8 mouse cellular contexts compared by ENCODE assay signal in genomic region chr1:36444471-36445464, GRCm38 (mm10). TPM values are rescaled to one million over a fixed set of nuclear protein-coding genes. Genes with fewer than 3 reads are reported as not detected.
DNase-seq lines count a peak whose midpoint lies in the region; ATAC-seq and TF ChIP-seq lines count a peak whose summit lies in the region.

TSS of gene Lman2l (minus strand) at chr1:36445271.

- peak; percentile 81 for TF ChIP-seq POLR2A in CH12.LX (IDR thresholded peaks at IDR 0.05; ENCODE audit: low read depth, low read length)

- peak in 1 of 2 experiments; percentile 7; a peak in 1 of 4 replicates for TF ChIP-seq CTCF in CH12.LX (conservative IDR thresholded peaks at IDR 0.05 in 1 of 2, IDR thresholded peaks at IDR 0.05 in 1 of 2; ENCODE audit: low read depth in 2 of 2, low read length in 2 of 2)

- no peak for TF ChIP-seq RAD21 in CH12.LX (IDR thresholded peaks at IDR 0.05; ENCODE audit: low read depth, low read length)

- peak within 1 kb of the TSS; percentile 69 to 97 (median 91) for H3K4me3 ChIP-seq in CH12.LX (replicated peaks in 1 of 3; ENCODE audit: low read depth in 2 of 3, low read length in 2 of 3, poor library complexity in 1 of 3)
- peak within 1 kb of the TSS; percentile 54 for H3K4me3 ChIP-seq in forebrain, embryonic 11.5 days (ENCODE audit: low read depth, low read length)
- H3K4me3 ChIP-seq in heart, embryonic 16.5 days (ENCODE audit: low read length) = peak within 1 kb of the TSS; percentile 92
- H3K4me3 ChIP-seq in liver, embryonic 15.5 days (replicated peaks) = peak within 1 kb of the TSS; percentile 96
- H3K4me3 ChIP-seq in neural tube, embryonic 12.5 days = peak within 1 kb of the TSS; percentile 74

- no peaks in the 10 kb centered on the region for H3K27me3 ChIP-seq in CH12.LX (replicated peaks)
- H3K27me3 ChIP-seq in forebrain, embryonic 11.5 days (ENCODE audit: control insufficient read depth, insufficient read depth, low read length) = no peaks in the 10 kb centered on the region
- H3K27me3 ChIP-seq in heart, embryonic 16.5 days (ENCODE audit: control insufficient read depth, insufficient read depth, low read length) = no peaks in the 10 kb centered on the region
- H3K27me3 ChIP-seq in liver, embryonic 15.5 days = no peaks in the 10 kb centered on the region
- no peaks in the 10 kb centered on the region for H3K27me3 ChIP-seq in neural tube, embryonic 12.5 days (replicated peaks)

- H3K79me2 ChIP-seq in CH12.LX (replicated peaks; ENCODE audit: control insufficient read depth, extremely low read depth, insufficient read depth, poor library complexity, severe bottlenecking) = no peaks in the 10 kb centered on the region; the same call in 1 of the 2 replicates

- in situ Hi-C loops in CH12.LX (cut with MboI; ENCODE audit: low pct_ligation_motif_present, low pct_unique_long_range_greater_than_20kb, low sequenced_read_pairs) = no loop called here

- peaks cover 5% of the 10 kb centered on the region for H3K9me3 ChIP-seq in CH12.LX (replicated peaks; ENCODE audit: low read length)
- H3K9me3 ChIP-seq in forebrain, embryonic 11.5 days (ENCODE audit: control insufficient read depth, low read length) = no peaks in the 10 kb centered on the region
- no peaks in the 10 kb centered on the region for H3K9me3 ChIP-seq in heart, embryonic 16.5 days (replicated peaks; ENCODE audit: control insufficient read depth, low read length)
- H3K9me3 ChIP-seq in liver, embryonic 15.5 days (replicated peaks) = no peaks in the 10 kb centered on the region
- H3K9me3 ChIP-seq in neural tube, embryonic 12.5 days = no peaks in the 10 kb centered on the region

- dilution Hi-C loops in CH12.LX (cut with MboI; ENCODE audit: extremely low pct_ligation_motif_present, extremely low pct_unique_long_range_greater_than_20kb, low sequenced_read_pairs) = no loop called here

- peaks cover 6 to 21% of the 10 kb centered on the region in 2 experiments for H3K4me1 ChIP-seq in CH12.LX (ENCODE audit: control insufficient read depth in 1 of 2, insufficient read depth in 2 of 2)
- no peaks in the 10 kb centered on the region for H3K4me1 ChIP-seq in forebrain, embryonic 11.5 days (replicated peaks; ENCODE audit: control insufficient read depth, insufficient read depth, low read length)
- peaks cover 9% of the 10 kb centered on the region for H3K4me1 ChIP-seq in heart, embryonic 16.5 days (ENCODE audit: control insufficient read depth, insufficient read depth, low read length)
- peaks cover 12% of the 10 kb centered on the region for H3K4me1 ChIP-seq in liver, embryonic 15.5 days (replicated peaks)
- H3K4me1 ChIP-seq in neural tube, embryonic 12.5 days = 0 out of 2 replicates have a peak, but pooled peaks cover 5% of the 10 kb centered on the region

- DNase-seq in CH12.LX (ENCODE audit: extremely low read depth) = peak; percentile 97
- DNase-seq in c-Kit-positive CD71-positive TER-119-negative erythroid progenitor cells, embryonic 14.5 days (ENCODE audit: low read depth) = peak; percentile 93
- DNase-seq in forebrain, embryonic 11.5 days (ENCODE audit: low spot score) = peak; percentile 97
- peak; percentile 98 to 99 for DNase-seq in kidney, postnatal 36 days
- DNase-seq in telencephalon, adult 2 months (ENCODE audit: low read depth, low spot score) = peak; percentile 95

- H3K9ac ChIP-seq in CH12.LX (ENCODE audit: insufficient read depth, low read depth) = peak within 1 kb of the TSS; percentile 70
- peak within 1 kb of the TSS; percentile 71 for H3K9ac ChIP-seq in forebrain, embryonic 11.5 days (ENCODE audit: low read length)
- H3K9ac ChIP-seq in heart, embryonic 16.5 days (ENCODE audit: low read length) = peak within 1 kb of the TSS; percentile 87
- peak within 1 kb of the TSS; percentile 81 for H3K9ac ChIP-seq in liver, embryonic 15.5 days
- H3K9ac ChIP-seq in neural tube, embryonic 12.5 days = peak within 1 kb of the TSS; percentile 74

- no peak for TF ChIP-seq EP300 in CH12.LX (IDR thresholded peaks at IDR 0.05; ENCODE audit: low read length)

- 1% methylated on average over 57 of the region's 57 CpGs for WGBS in forebrain, embryonic 11.5 days
- WGBS in heart, embryonic 16.5 days = under 1% methylated on average over 54 of the region's 57 CpGs
- under 1% methylated on average over 57 of the region's 57 CpGs for WGBS in liver, embryonic 15.5 days (ENCODE audit: insufficient replicate concordance)
- WGBS in neural tube, embryonic 12.5 days = 1% methylated on average over 57 of the region's 57 CpGs

- ATAC-seq in forebrain, embryonic 11.5 days (replicated peaks; ENCODE audit: low FRiP score) = peak; percentile 99
- ATAC-seq in heart, embryonic 16.5 days (replicated peaks; ENCODE audit: extremely low read depth, insufficient read depth, low FRiP score) = peak; percentile 99
- peak; percentile 99 for ATAC-seq in liver, embryonic 15.5 days (ENCODE audit: insufficient read depth)
- ATAC-seq in neural tube, embryonic 12.5 days (ENCODE audit: low FRiP score, low read depth) = peak; percentile 99

- H3K36me3 ChIP-seq in CH12.LX (replicated peaks in 1 of 2; ENCODE audit: control insufficient read depth in 1 of 2, insufficient read depth in 1 of 2, low read length in 1 of 2) = peaks cover 5 to 31% of the 10 kb centered on the region in 2 experiments
- H3K36me3 ChIP-seq in forebrain, embryonic 11.5 days (ENCODE audit: control insufficient read depth, insufficient read depth, low read length) = no peaks in the 10 kb centered on the region
- H3K36me3 ChIP-seq in heart, embryonic 16.5 days (ENCODE audit: control insufficient read depth, insufficient read depth) = peaks cover 13% of the 10 kb centered on the region
- H3K36me3 ChIP-seq in liver, embryonic 15.5 days (replicated peaks) = no peaks in the 10 kb centered on the region; the same call in 1 of the 2 replicates
- H3K36me3 ChIP-seq in neural tube, embryonic 12.5 days = peaks cover 15% of the 10 kb centered on the region; the same call in 1 of the 2 replicates

- H3K27ac ChIP-seq in CH12.LX (ENCODE audit: insufficient read depth, low read depth) = 0 out of 2 replicates have a peak within 1 kb of the TSS, but pooled peaks have one; percentile 19
- peak within 1 kb of the TSS; percentile 60; the same call in 1 of the 2 replicates for H3K27ac ChIP-seq in forebrain, embryonic 11.5 days (ENCODE audit: low read depth, low read length)
- peak within 1 kb of the TSS; percentile 80 for H3K27ac ChIP-seq in heart, embryonic 16.5 days (ENCODE audit: low read length)
- peak within 1 kb of the TSS; percentile 73 for H3K27ac ChIP-seq in liver, embryonic 15.5 days (replicated peaks)
- peak within 1 kb of the TSS; percentile 55 for H3K27ac ChIP-seq in neural tube, embryonic 12.5 days

- H3K4me2 ChIP-seq in CH12.LX (ENCODE audit: insufficient read depth, low read depth, poor library complexity, severe bottlenecking) = peak within 1 kb of the TSS; percentile 58
- peak within 1 kb of the TSS; percentile 71 for H3K4me2 ChIP-seq in forebrain, embryonic 11.5 days (ENCODE audit: low read depth, low read length, severe bottlenecking)
- H3K4me2 ChIP-seq in heart, embryonic 16.5 days (ENCODE audit: low read depth, low read length) = peak within 1 kb of the TSS; percentile 93
- H3K4me2 ChIP-seq in liver, embryonic 15.5 days = peak within 1 kb of the TSS; percentile 95
- peak within 1 kb of the TSS; percentile 72 for H3K4me2 ChIP-seq in neural tube, embryonic 12.5 days (replicated peaks)

TF ChIP-seq in CH12.LX, 34 proteins besides CTCF, POLR2A, EP300 and RAD21:
- TF ChIP-seq E2F4 (IDR thresholded peaks at IDR 0.05; ENCODE audit: insufficient replicate concordance, low read depth, low read length) = no peak
- peak; percentile 50 for TF ChIP-seq NELFE (IDR thresholded peaks at IDR 0.05; ENCODE audit: low read depth, low read length)
- no peak for TF ChIP-seq POLR2AphosphoS2 (IDR thresholded peaks at IDR 0.05; ENCODE audit: low read depth, low read length)
- TF ChIP-seq HCFC1 (IDR thresholded peaks at IDR 0.05; ENCODE audit: low read depth, low read length) = peak; percentile 32; the same call in 1 of the 2 replicates
- TF ChIP-seq TCF12 (IDR thresholded peaks at IDR 0.05; ENCODE audit: low read depth, low read length) = peak; percentile 88
- TF ChIP-seq MXI1 (IDR thresholded peaks at IDR 0.05; ENCODE audit: low read depth, low read length) = peak; percentile 78
- TF ChIP-seq ZC3H11A (IDR thresholded peaks at IDR 0.05; ENCODE audit: low read depth, low read length) = no peak

RNA-seq across cellular contexts. Expression of gene Lman2l, which starts in this region (rescaled TPM):
- 6.0 and 8.5 TPM in 2 replicates for total RNA-seq in CH12.LX (2012; rRNA removed)
- 7.9 and 8.8 TPM in 2 replicates for total RNA-seq in CH12.LX (2014; rRNA removed)
- 19.1 and 20.3 TPM in 2 replicates for polyA plus RNA-seq in CH12.LX (2012; ENCODE audit: insufficient read length, low read depth)
- 37.4 and 40.9 TPM in 2 replicates for polyA plus RNA-seq in forebrain, embryonic 11.5 days (2014; fragmentation: Nextera tagmentation; extraction: Ambion mirVana)
- polyA plus RNA-seq in heart, embryonic 16.5 days (2015; fragmentation: Nextera tagmentation; extraction: Ambion mirVana) = 47.3 and 50.1 TPM in 2 replicates
- 12.6 and 14.3 TPM in 2 replicates for polyA plus RNA-seq in liver, embryonic 15.5 days (2015; fragmentation: Nextera tagmentation; extraction: Ambion mirVana)
- polyA plus RNA-seq in neural tube, embryonic 12.5 days (2016; fragmentation: Nextera tagmentation; extraction: Ambion mirVana) = 71.2 and 73.2 TPM in 2 replicates

Comparison
In these comparisons a context has a peak if more than half of its experiments do, and no peak if none do; other contexts are left out.
1. Peak in every context shown above with its lines: DNase-seq, ATAC-seq, H3K4me3 ChIP-seq and H3K27ac ChIP-seq.
2. H3K27ac ChIP-seq: peak in every context shown above with its lines; median percentile 80 in heart, embryonic 16.5 days; 73 in liver, embryonic 15.5 days; 60 in forebrain, embryonic 11.5 days; 55 in neural tube, embryonic 12.5 days; 19 in CH12.LX.